Mouse (Mus musculus) liver, embryonic 11.5 days (tissue): Measurements from ENCODE around the gene Zhx3. TPM values are rescaled to one million over a fixed set of nuclear protein-coding genes. Genes with fewer than 3 reads are reported as not detected.
A peak's percentile ranks its signal among the peaks of the same experiment; 100 is the strongest.

Experiments used
- ATAC-seq: fragments of 200-750 bp; cut with Nextera tagmentation; replicated peaks from 2 replicates; pipeline ENCODE4 v1.8.0; 2017; ENCODE audit warnings: moderate number of reproducible peaks, mild to moderate bottlenecking, moderate TSS enrichment, moderate library complexity; ENCODE audit not compliant: low FRiP score
- DNase-seq: peaks from one replicate; pipeline ENCODE4 v3.0.0-alpha.2; 2017; ENCODE audit warnings: low spot score
- H3K27ac ChIP-seq: fragments of 300-500 bp; sonication (generic); 2 replicates; pipeline ENCODE4 v1.5.1; 2014; ENCODE audit warnings: mild to moderate bottlenecking, low read depth, low read length, control low read depth
- H3K27me3 ChIP-seq: fragments of 300-500 bp; sonication (generic); replicated peaks from 2 replicates; pipeline ENCODE4 v1.6.1; 2014; ENCODE audit warnings: low read length, mixed read lengths; ENCODE audit not compliant: control insufficient read depth, insufficient read depth
- H3K36me3 ChIP-seq: fragments of 300-500 bp; sonication (generic); 2 replicates; pipeline ENCODE4 v1.6.1; 2014; ENCODE audit warnings: mild to moderate bottlenecking, low read length, moderate library complexity, mixed read lengths; ENCODE audit not compliant: control insufficient read depth, insufficient read depth
- H3K4me1 ChIP-seq: fragments of 300-500 bp; sonication (generic); replicated peaks from 2 replicates; pipeline ENCODE4 v1.6.1; 2014; ENCODE audit warnings: low read length, mixed read lengths; ENCODE audit not compliant: control insufficient read depth, insufficient read depth
- H3K4me2 ChIP-seq: fragments of 300-500 bp; sonication (generic); 2 replicates; pipeline ENCODE4 v1.6.1; 2014; ENCODE audit warnings: mild to moderate bottlenecking, control low read depth, moderate library complexity
- H3K4me3 ChIP-seq: fragments of 300-500 bp; sonication (generic); 2 replicates; pipeline ENCODE4 v1.5.1; 2014; ENCODE audit warnings: low read depth, low read length, control low read depth
- H3K9ac ChIP-seq: fragments of 300-500 bp; sonication (generic); 2 replicates; pipeline ENCODE4 v1.6.1; 2014; ENCODE audit warnings: low read depth, low read length, control low read depth
- H3K9me3 ChIP-seq: fragments of 300-500 bp; sonication (generic); 2 replicates; pipeline ENCODE4 v1.6.1; 2016; ENCODE audit warnings: low read length, inconsistent platforms, mixed read lengths; ENCODE audit not compliant: control insufficient read depth
- WGBS: fragments of 180-500 bp; shearing (Covaris S2); extraction: QIAGEN DNeasy Blood & Tissue Kit; methylation state at CpG from one replicate; pipeline ENCODE4 v1.1.7; 2014; 5-methylcytosine and 5-hydroxymethylcytosine counted together
- polyA plus RNA-seq: library from polyadenylated mRNA; unstranded; fragments of >200 nt; fragmentation: Nextera tagmentation; extraction: Ambion mirVana; gene quantifications from 2 replicates; pipeline ENCODE4 v1.2.1, GENCODE M21; 2014

Gene Zhx3
- polyA plus RNA-seq, 1 experiment from 2014 or later = 5.5 TPM

GRCm38 (mm10) chr2:160786333-160786732 is 86.5 kb downstream of the Zhx3 start:
- 56% methylated on average over 1 of the region's 1 CpGs for WGBS

GRCm38 (mm10) chr2:160780834-160781219 is 92.0 kb downstream of the Zhx3 start:
- no peaks in the 10 kb centered on the region for H3K4me1 ChIP-seq
- H3K27me3 ChIP-seq = no peaks in the 10 kb centered on the region
- 90% methylated on average over 2 of the region's 2 CpGs for WGBS
- no peaks in the 10 kb centered on the region for H3K9me3 ChIP-seq
- DNase-seq (no peak), ATAC-seq (no peak)
- H3K4me3 ChIP-seq = no peak overlapping the region
- H3K36me3 ChIP-seq = peaks cover 3% of the 10 kb centered on the region; the same call in 1 of the 2 replicates
- no peak overlapping the region for H3K27ac ChIP-seq
- no peak overlapping the region for H3K4me2 ChIP-seq
- H3K9ac ChIP-seq = no peak overlapping the region

More at GRCm38 (mm10) chr2:160786333-160786732, 86.5 kb downstream of the Zhx3 start:
- Histone ChIP-seq H3K9ac (no peak overlapping the region), H3K27ac (no peak overlapping the region), H3K4me2 (no peak overlapping the region), H3K27me3 (no peaks in the 10 kb centered on the region), H3K9me3 (no peaks in the 10 kb centered on the region), H3K4me3 (no peak overlapping the region), H3K36me3 (no peaks in the 10 kb centered on the region), H3K4me1 (no peaks in the 10 kb centered on the region)
- DNase-seq = no peak
- no peak for ATAC-seq

GRCm38 (mm10) chr2:160780154-160780833 is 92.5 kb downstream of the Zhx3 start:
- peaks cover 3% of the 10 kb centered on the region; the same call in 1 of the 2 replicates for H3K36me3 ChIP-seq
- H3K4me1 ChIP-seq = no peaks in the 10 kb centered on the region
- no peaks in the 10 kb centered on the region for H3K27me3 ChIP-seq
- H3K9ac ChIP-seq = no peak overlapping the region
- no peak for DNase-seq
- H3K27ac ChIP-seq = no peak overlapping the region
- no peak for ATAC-seq
- no peaks in the 10 kb centered on the region for H3K9me3 ChIP-seq
- H3K4me2 ChIP-seq = no peak overlapping the region
- no peak overlapping the region for H3K4me3 ChIP-seq
- 81% methylated on average over 13 of the region's 13 CpGs for WGBS

- DNase-seq = no peak
- peaks cover 3% of the 10 kb centered on the region; the same call in 1 of the 2 replicates for H3K36me3 ChIP-seq
- no peaks in the 10 kb centered on the region for H3K9me3 ChIP-seq
- 79% methylated on average over 2 of the region's 2 CpGs for WGBS
- no peak overlapping the region for H3K4me2 ChIP-seq
- no peak overlapping the region for H3K27ac ChIP-seq
- H3K4me1 ChIP-seq = no peaks in the 10 kb centered on the region
- no peak overlapping the region for H3K4me3 ChIP-seq
- H3K27me3 ChIP-seq = no peaks in the 10 kb centered on the region
- H3K9ac ChIP-seq = no peak overlapping the region
- no peak for ATAC-seq
These were observed 94.8 kb downstream of the Zhx3 start for GRCm38 (mm10) chr2:160778034-160778433.

- Histone ChIP-seq H3K9ac (no peak overlapping the region), H3K9me3 (no peaks in the 10 kb centered on the region), H3K27ac (no peak overlapping the region), H3K27me3 (no peaks in the 10 kb centered on the region), H3K36me3 (no peaks in the 10 kb centered on the region), H3K4me2 (no peak overlapping the region), H3K4me1 (no peaks in the 10 kb centered on the region), H3K4me3 (no peak overlapping the region)
- DNase-seq (no peak), ATAC-seq (peak; percentile 57; the same call in 1 of the 2 replicates)
- WGBS = 79% methylated on average over 8 of the region's 8 CpGs
These were observed 101.2 kb downstream of the Zhx3 start for GRCm38 (mm10) chr2:160771325-160772276.

- WGBS = 80% methylated on average over 1 of the region's 1 CpGs
- H3K4me2 ChIP-seq = no peak overlapping the region
- DNase-seq (no peak), ATAC-seq (no peak)
- no peak overlapping the region for H3K4me3 ChIP-seq
- H3K9ac ChIP-seq = no peak overlapping the region
- no peaks in the 10 kb centered on the region for H3K9me3 ChIP-seq
- no peaks in the 10 kb centered on the region for H3K4me1 ChIP-seq
- H3K36me3 ChIP-seq = no peaks in the 10 kb centered on the region
- H3K27me3 ChIP-seq = no peaks in the 10 kb centered on the region
- H3K27ac ChIP-seq = no peak overlapping the region
These were observed 101.9 kb downstream of the Zhx3 start for GRCm38 (mm10) chr2:160770871-160771270.

- H3K4me1 ChIP-seq = no peaks in the 10 kb centered on the region
- H3K27ac ChIP-seq = no peak overlapping the region
- H3K4me2 ChIP-seq = no peak overlapping the region
- H3K9me3 ChIP-seq = no peaks in the 10 kb centered on the region
- no peaks in the 10 kb centered on the region for H3K27me3 ChIP-seq
- H3K36me3 ChIP-seq = no peaks in the 10 kb centered on the region
- H3K9ac ChIP-seq = no peak overlapping the region
- ATAC-seq = no peak
- no peak overlapping the region for H3K4me3 ChIP-seq
- no peak for DNase-seq
These were observed 102.4 kb downstream of the Zhx3 start for GRCm38 (mm10) chr2:160770409-160770808.

- Histone ChIP-seq H3K4me3 (no peak overlapping the region), H3K27ac (no peak overlapping the region), H3K4me1 (no peaks in the 10 kb centered on the region), H3K36me3 (no peaks in the 10 kb centered on the region), H3K27me3 (no peaks in the 10 kb centered on the region), H3K9me3 (no peaks in the 10 kb centered on the region), H3K4me2 (no peak overlapping the region), H3K9ac (no peak overlapping the region)
- no peak for DNase-seq
- WGBS = 85% methylated on average over 2 of the region's 2 CpGs
- ATAC-seq = no peak
These were observed 103.8 kb downstream of the Zhx3 start for GRCm38 (mm10) chr2:160768997-160769396.
